Mouse (Mus musculus) embryonic facial prominence, embryonic 15.5 days (tissue): ENCODE measurements around the gene Cdhr4. TPM values are rescaled to one million over a fixed set of nuclear protein-coding genes. Genes with fewer than 3 reads are reported as not detected.

Experiments
- ATAC-seq: fragments of 200-750 bp; cut with Nextera tagmentation; 2 replicates; pipeline ENCODE4 v1.8.0; 2017; ENCODE audit warnings: low read depth, moderate TSS enrichment; ENCODE audit not compliant: insufficient number of reproducible peaks, low FRiP score, low TSS enrichment
- H3K27ac ChIP-seq: fragments of 300-500 bp; sonication (generic); replicated peaks from 2 replicates; pipeline ENCODE4 v1.5.1; 2015; ENCODE audit warnings: mild to moderate bottlenecking, inconsistent platforms
- H3K27me3 ChIP-seq: fragments of 300-500 bp; sonication (generic); 2 replicates; pipeline ENCODE4 v1.6.1; 2015; ENCODE audit warnings: inconsistent platforms
- H3K36me3 ChIP-seq: fragments of 300-500 bp; sonication (generic); 2 replicates; pipeline ENCODE4 v1.6.1; 2015; ENCODE audit warnings: mild to moderate bottlenecking, inconsistent platforms
- H3K4me1 ChIP-seq: fragments of 300-500 bp; sonication (generic); 2 replicates; pipeline ENCODE4 v1.6.1; 2015; ENCODE audit warnings: inconsistent platforms
- H3K4me2 ChIP-seq: fragments of 300-500 bp; sonication (generic); replicated peaks from 2 replicates; pipeline ENCODE4 v1.6.1; 2015; ENCODE audit warnings: mild to moderate bottlenecking, inconsistent platforms
- H3K4me3 ChIP-seq: fragments of 300-500 bp; sonication (generic); replicated peaks from 2 replicates; pipeline ENCODE4 v1.5.1; 2015; ENCODE audit warnings: mild to moderate bottlenecking, inconsistent platforms
- H3K9ac ChIP-seq: fragments of 300-500 bp; sonication (generic); 2 replicates; pipeline ENCODE4 v1.6.1; 2015; ENCODE audit warnings: inconsistent platforms
- H3K9me3 ChIP-seq: fragments of 300-500 bp; sonication (generic); replicated peaks from 2 replicates; pipeline ENCODE4 v1.6.1; 2016; ENCODE audit warnings: inconsistent platforms
- WGBS: fragments of 180-500 bp; shearing (Covaris S2); methylation state at CpG from one replicate; pipeline ENCODE4 v1.1.7; 2015; 5-methylcytosine and 5-hydroxymethylcytosine counted together
- polyA plus RNA-seq: library from polyadenylated mRNA; unstranded; fragments of >200 nt; fragmentation: Nextera tagmentation; extraction: Ambion mirVana; gene quantifications from 2 replicates; pipeline ENCODE4 v1.2.1, GENCODE M21; 2015

Gene Cdhr4
- polyA plus RNA-seq, 1 experiment from 2014 or later, result 12.7 TPM

- no peaks in the 10 kb centered on the region for H3K9me3 ChIP-seq
- H3K36me3 ChIP-seq, result peaks cover 53% of the 10 kb centered on the region
- H3K27ac ChIP-seq, result peak within 1 kb of the TSS; percentile 80
- ATAC-seq, result peak; percentile 92
- H3K9ac ChIP-seq, result peak within 1 kb of the TSS; percentile 78
- peak within 1 kb of the TSS; percentile 83 for H3K4me2 ChIP-seq
- H3K4me3 ChIP-seq, result peak within 1 kb of the TSS; percentile 84
- H3K4me1 ChIP-seq, result peaks cover 36% of the 10 kb centered on the region
- 0% methylated on average over 39 of the region's 39 CpGs for WGBS
- H3K27me3 ChIP-seq, result no peaks in the 10 kb centered on the region
Observed at GRCm38 (mm10) chr9:108049016-108049455, 56.7 kb downstream of the Cdhr4 start, which contains the start of gene Gmppb. Gene Gmppb (plus strand): TSS chr9:108049242.

Other genes starting within 250 kb of the Cdhr4 start
- gene Rbm5, start 221.5 kb upstream of the Cdhr4 start, polyA plus RNA-seq, result 198 and 218 TPM in 2 replicates
- 75.7 and 77.6 TPM in 2 replicates for gene Rbm6, start 119.3 kb upstream of the Cdhr4 start, polyA plus RNA-seq
- 17.2 and 18.2 TPM in 2 replicates for gene Mon1a, start 104.3 kb upstream of the Cdhr4 start, polyA plus RNA-seq
- gene Mst1r, start 85.6 kb upstream of the Cdhr4 start, polyA plus RNA-seq, result 7.4 and 7.7 TPM in 2 replicates
- gene Actl11, start 64.0 kb upstream of the Cdhr4 start, polyA plus RNA-seq, result not detected in 2 replicates
- gene Camkv, start 56.8 kb upstream of the Cdhr4 start, polyA plus RNA-seq, result 5.9 and 6.0 TPM in 2 replicates
- 16.6 and 18.7 TPM in 2 replicates for gene Traip, start 42.4 kb upstream of the Cdhr4 start, polyA plus RNA-seq
- 22.4 and 28.0 TPM in 2 replicates for gene Uba7, start 17.0 kb upstream of the Cdhr4 start, polyA plus RNA-seq
- gene Gm20661, start 9.4 kb upstream of the Cdhr4 start, polyA plus RNA-seq, result 6.4 and 6.9 TPM in 2 replicates
- gene Inka1, start 6.6 kb upstream of the Cdhr4 start, polyA plus RNA-seq, result 90.4 and 97.1 TPM in 2 replicates
- gene Gm20662, start 3.9 kb downstream of the Cdhr4 start, polyA plus RNA-seq, result 0.52 and 0.64 TPM in 2 replicates
- 67.9 and 68.7 TPM in 2 replicates for gene Ip6k1, start 10.0 kb downstream of the Cdhr4 start, polyA plus RNA-seq
- 38.4 and 40.5 TPM in 2 replicates for gene Gmppb, start 56.7 kb downstream of the Cdhr4 start, polyA plus RNA-seq
- gene Amigo3, start 60.7 kb downstream of the Cdhr4 start, polyA plus RNA-seq, result 4.0 and 5.0 TPM in 2 replicates
- gene Mst1, start 87.9 kb downstream of the Cdhr4 start, polyA plus RNA-seq, result 3.1 and 3.5 TPM in 2 replicates
- 28.7 and 34.9 TPM in 2 replicates for gene Rnf123, start 90.8 kb downstream of the Cdhr4 start, polyA plus RNA-seq
- gene Apeh, start 102.1 kb downstream of the Cdhr4 start, polyA plus RNA-seq, result 48.3 and 51.2 TPM in 2 replicates
- 1.0 and 1.3 TPM in 2 replicates for gene Bsn, start 197.9 kb downstream of the Cdhr4 start, polyA plus RNA-seq